ENCODE assay signal across 10 mouse cellular contexts in genomic region chr14:121636935-121637510, GRCm38 (mm10).
DNase-seq lines count a peak whose midpoint lies in the region; ATAC-seq and TF ChIP-seq lines count a peak whose summit lies in the region.
"Had no signal": no experiment of that assay in that cellular context is flagged by ENCODE, and none has a peak within 500 bp of the region (broad histone marks: within the 10 kb centered on the region; RNA-seq: fewer than 3 reads in every experiment).

No protein-coding gene starts in this region.

- no peak for TF ChIP-seq CTCF in gastrocnemius, adult 2 months (IDR thresholded peaks at IDR 0.05)
- TF ChIP-seq CTCF in liver, postnatal 0 days (IDR thresholded peaks at IDR 0.05; ENCODE audit: low read depth) = no peak

- H3K4me3 ChIP-seq in gastrocnemius, adult 2 months = no peak overlapping the region
- no peak overlapping the region for H3K4me3 ChIP-seq in stomach, embryonic 15.5 days (replicated peaks)
- no peak overlapping the region for H3K4me3 ChIP-seq in forebrain, embryonic 12.5 days (replicated peaks)
- H3K4me3 ChIP-seq in liver, postnatal 0 days (ENCODE audit: low read depth, low read length) = no peak overlapping the region
- H3K4me3 ChIP-seq: embryonic facial prominence, embryonic 13.5 days; liver, embryonic 12.5 days had no signal

- peak; percentile 50 for DNase-seq in gastrocnemius, adult 2 months
- DNase-seq in gastrocnemius, postnatal 4 days (ENCODE audit: low spot score in 2 of 2) = no peak
- peak; percentile 75 for DNase-seq in ovary, adult 18-20 months (ENCODE audit: low spot score)
- DNase-seq in ovary, postnatal 10 days (ENCODE audit: low spot score) = no peak
- peak; percentile 38 to 46 for DNase-seq in heart, postnatal 36 days
- DNase-seq in liver, postnatal 0 days = no peak

- no peak overlapping the region for H3K9ac ChIP-seq in stomach, embryonic 15.5 days
- no peak overlapping the region for H3K9ac ChIP-seq in forebrain, embryonic 12.5 days
- H3K9ac ChIP-seq in liver, postnatal 0 days (replicated peaks) = no peak overlapping the region
- H3K9ac ChIP-seq: embryonic facial prominence, embryonic 13.5 days; liver, embryonic 12.5 days had no signal

- H3K27ac ChIP-seq in gastrocnemius, adult 2 months = peak overlapping the region; percentile 12; the same call in 1 of the 2 replicates
- no peak overlapping the region for H3K27ac ChIP-seq in stomach, embryonic 15.5 days
- H3K27ac ChIP-seq in forebrain, embryonic 12.5 days = no peak overlapping the region
- no peak overlapping the region for H3K27ac ChIP-seq in liver, postnatal 0 days (ENCODE audit: low read depth)
- H3K27ac ChIP-seq: embryonic facial prominence, embryonic 13.5 days; liver, embryonic 12.5 days had no signal

- no peaks in the 10 kb centered on the region for H3K9me3 ChIP-seq in stomach, embryonic 15.5 days
- no peaks in the 10 kb centered on the region for H3K9me3 ChIP-seq in forebrain, embryonic 12.5 days
- H3K9me3 ChIP-seq in liver, postnatal 0 days (ENCODE audit: low read length) = no peaks in the 10 kb centered on the region
- H3K9me3 ChIP-seq: embryonic facial prominence, embryonic 13.5 days; liver, embryonic 12.5 days had no signal

- no peak for TF ChIP-seq EP300 in liver, postnatal 0 days (IDR thresholded peaks at IDR 0.05; ENCODE audit: low read depth)

- 66% methylated on average over 12 of the region's 12 CpGs for WGBS in stomach, embryonic 15.5 days
- WGBS in forebrain, embryonic 12.5 days = 90% methylated on average over 12 of the region's 12 CpGs
- 81% methylated on average over 12 of the region's 12 CpGs for WGBS in liver, postnatal 0 days (ENCODE audit: insufficient replicate concordance)

- intact Hi-C loops in gastrocnemius, adult 2 months (cut with DNase I) = no loop called here
- intact Hi-C loops in heart, postnatal 36 days (cut with DNase I) = no loop called here

- H3K4me2 ChIP-seq in stomach, embryonic 15.5 days = no peak overlapping the region
- no peak overlapping the region for H3K4me2 ChIP-seq in forebrain, embryonic 12.5 days
- H3K4me2 ChIP-seq in liver, postnatal 0 days (ENCODE audit: low read depth, low read length) = no peak overlapping the region
- H3K4me2 ChIP-seq: embryonic facial prominence, embryonic 13.5 days; liver, embryonic 12.5 days had no signal

- H3K27me3 ChIP-seq in stomach, embryonic 15.5 days (replicated peaks) = no peaks in the 10 kb centered on the region
- H3K27me3 ChIP-seq in forebrain, embryonic 12.5 days = no peaks in the 10 kb centered on the region
- no peaks in the 10 kb centered on the region for H3K27me3 ChIP-seq in liver, postnatal 0 days (ENCODE audit: insufficient read depth, low read length)
- H3K27me3 ChIP-seq: embryonic facial prominence, embryonic 13.5 days; liver, embryonic 12.5 days had no signal

- H3K36me3 ChIP-seq in stomach, embryonic 15.5 days = peaks cover 25% of the 10 kb centered on the region
- peaks cover 6% of the 10 kb centered on the region; the same call in 1 of the 2 replicates for H3K36me3 ChIP-seq in forebrain, embryonic 12.5 days (replicated peaks)
- peaks cover 6% of the 10 kb centered on the region for H3K36me3 ChIP-seq in liver, postnatal 0 days (replicated peaks; ENCODE audit: insufficient read depth, low read length)

- ATAC-seq in stomach, embryonic 15.5 days (ENCODE audit: insufficient read depth, low FRiP score, low read depth) = peak; percentile 70
- ATAC-seq in forebrain, embryonic 12.5 days (ENCODE audit: low FRiP score) = no peak
- ATAC-seq in liver, postnatal 0 days = no peak
- ATAC-seq: liver, embryonic 12.5 days had no signal

- H3K4me1 ChIP-seq in stomach, embryonic 15.5 days = no peaks in the 10 kb centered on the region
- H3K4me1 ChIP-seq in forebrain, embryonic 12.5 days = no peaks in the 10 kb centered on the region
- H3K4me1 ChIP-seq in liver, postnatal 0 days (ENCODE audit: insufficient read depth) = no peaks in the 10 kb centered on the region
- H3K4me1 ChIP-seq: embryonic facial prominence, embryonic 13.5 days; liver, embryonic 12.5 days had no signal

Comparison
In these comparisons a context has a peak if more than half of its experiments do, and no peak if none do; other contexts are left out.
1. DNase-seq: peak in gastrocnemius, adult 2 months (single experiment), ovary, adult 18-20 months (single experiment) and heart, postnatal 36 days (2 of 2); none in gastrocnemius, postnatal 4 days (0 of 2), ovary, postnatal 10 days (single experiment) and liver, postnatal 0 days (single experiment).